Mouse (Mus musculus): ENCODE data around the gene Arhgef33.
A peak's percentile ranks its signal among the peaks of the same experiment; 100 is the strongest.

GRCm38 (mm10) chr17:80345277-80345676 is 38.1 kb downstream of the Arhgef33 start:
- TF ChIP-seq CTCF (IDR thresholded peaks at IDR 0.05; ENCODE audit: low read depth, low read length), result peak; percentile 57
- no peak for TF ChIP-seq POLR2A (IDR thresholded peaks at IDR 0.05; ENCODE audit: insufficient read depth, low read length)

Data from ES-Bruce4 (cell line).